Mouse (Mus musculus): ENCODE data around the gene Golga5. TPM values are rescaled to one million over a fixed set of nuclear protein-coding genes. Genes with fewer than 3 reads are reported as not detected.

Gene Golga5
- 10 to 100 TPM; 25.7 to 25.9 TPM for total RNA-seq (2021)
- long read RNA-seq, experiment 1, transcript Golga5-202 (13 exons, 2,827 nt) = major isoform, 35 of 46 reads
- long read RNA-seq, experiment 1, transcript Golga5-201 (13 exons, 3,390 nt) = minor isoform, 5 of 46 reads
- long read RNA-seq, experiment 1, partial matches to known transcripts = 1 of 46 reads
- long read RNA-seq, experiment 1, other reads (novel, unspliced or antisense) = 5 of 46 reads
- long read RNA-seq, experiment 2, transcript Golga5-202 (13 exons, 2,827 nt) = major isoform, 14 of 21 reads
- long read RNA-seq, experiment 2, partial matches to known transcripts = 2 of 21 reads
- long read RNA-seq, experiment 2, other reads (novel, unspliced or antisense) = 1 of 21 reads

GRCm38 (mm10) chr12:102468894-102469764 is at the start of gene Golga5:
Gene Golga5 (plus strand): TSS chr12:102469135.
- DNase-seq (ENCODE audit: low spot score in 2 of 2) = peak; percentile 95 to 98

GRCm38 (mm10) chr12:102419544-102419943 is 49.4 kb upstream of the Golga5 start:
- no peak for DNase-seq (ENCODE audit: low spot score in 2 of 2)

GRCm38 (mm10) chr12:102420168-102420890 is 48.6 kb upstream of the Golga5 start:
- DNase-seq (ENCODE audit: low spot score in 2 of 2) = no peak

- DNase-seq (ENCODE audit: low spot score in 2 of 2) = peak; percentile 45 to 51
Observed at GRCm38 (mm10) chr12:102422065-102422464, 46.9 kb upstream of the Golga5 start.

- DNase-seq (ENCODE audit: low spot score in 2 of 2) = no peak
Observed at GRCm38 (mm10) chr12:102422623-102423320, 46.2 kb upstream of the Golga5 start.

GRCm38 (mm10) chr12:102423625-102424024 is 45.3 kb upstream of the Golga5 start:
- DNase-seq (ENCODE audit: low spot score in 2 of 2) = no peak

- no peak for DNase-seq (ENCODE audit: low spot score in 2 of 2)
Observed at GRCm38 (mm10) chr12:102424456-102424855, 44.5 kb upstream of the Golga5 start.

- DNase-seq (ENCODE audit: low spot score in 2 of 2) = no peak
Observed at GRCm38 (mm10) chr12:102425048-102425578, 43.8 kb upstream of the Golga5 start.

- no peak for DNase-seq (ENCODE audit: low spot score in 2 of 2)
Observed at GRCm38 (mm10) chr12:102426285-102426684, 42.6 kb upstream of the Golga5 start.

- no peak for DNase-seq (ENCODE audit: low spot score in 2 of 2)
Observed at GRCm38 (mm10) chr12:102429656-102430055, 39.3 kb upstream of the Golga5 start.

GRCm38 (mm10) chr12:102430228-102430627 is 38.7 kb upstream of the Golga5 start:
- DNase-seq (ENCODE audit: low spot score in 2 of 2) = no peak

- no peak for DNase-seq (ENCODE audit: low spot score in 2 of 2)
Observed at GRCm38 (mm10) chr12:102432238-102432637, 36.7 kb upstream of the Golga5 start.

- no peak for DNase-seq (ENCODE audit: low spot score in 2 of 2)
Observed at GRCm38 (mm10) chr12:102434107-102434506, 34.8 kb upstream of the Golga5 start.

GRCm38 (mm10) chr12:102436939-102437526 is 31.9 kb upstream of the Golga5 start:
- no peak for DNase-seq (ENCODE audit: low spot score in 2 of 2)

- DNase-seq (ENCODE audit: low spot score in 2 of 2) = no peak
Observed at GRCm38 (mm10) chr12:102437952-102438351, 31.0 kb upstream of the Golga5 start.

GRCm38 (mm10) chr12:102438983-102439631 is 29.8 kb upstream of the Golga5 start:
- DNase-seq (ENCODE audit: low spot score in 2 of 2) = no peak

GRCm38 (mm10) chr12:102439632-102440023 is 29.3 kb upstream of the Golga5 start, which contains the start of gene Lgmn:
Gene Lgmn (minus strand): TSS chr12:102439813.
- DNase-seq (ENCODE audit: low spot score in 2 of 2) = peak; percentile 99 to 100

GRCm38 (mm10) chr12:102440551-102440950 is 28.4 kb upstream of the Golga5 start:
- DNase-seq (ENCODE audit: low spot score in 2 of 2) = no peak

- no peak for DNase-seq (ENCODE audit: low spot score in 2 of 2)
Observed at GRCm38 (mm10) chr12:102441141-102441540, 27.8 kb upstream of the Golga5 start.

- DNase-seq (ENCODE audit: low spot score in 2 of 2) = no peak
Observed at GRCm38 (mm10) chr12:102442639-102443038, 26.3 kb upstream of the Golga5 start.

Data from left cerebral cortex, adult 18-20 months (tissue).